Mouse (Mus musculus) ES-Bruce4 (cell line): ENCODE results near the gene Klk1b3. TPM values are rescaled to one million over a fixed set of nuclear protein-coding genes. Genes with fewer than 3 reads are reported as not detected.
"Not testable (repeated sequence)": the region's sequence is repeated elsewhere in the genome, so short reads cannot be mapped to it uniquely, and the experiment has no call there.

Experiments used
- H3K27ac ChIP-seq: 2 replicates; pipeline ENCODE4 v1.5.1; 2012; ENCODE audit warnings: low read length, inconsistent platforms; ENCODE audit not compliant: insufficient read depth
- H3K27me3 ChIP-seq: 2 replicates; pipeline ENCODE4 v1.6.1; 2012; ENCODE audit warnings: mild to moderate bottlenecking, low read length, inconsistent platforms; ENCODE audit not compliant: control insufficient read depth, poor library complexity, insufficient read depth, severe bottlenecking
- H3K36me3 ChIP-seq: 2 replicates; pipeline ENCODE4 v1.6.1; 2012; ENCODE audit warnings: inconsistent platforms, mild to moderate bottlenecking, low read length, moderate library complexity; ENCODE audit not compliant: control insufficient read depth, poor library complexity, insufficient read depth, severe bottlenecking
- H3K4me1 ChIP-seq: one replicate; pipeline ENCODE4 v1.8.1; 2011; ENCODE audit warnings: low read length; ENCODE audit not compliant: control insufficient read depth, insufficient read depth
- H3K4me3 ChIP-seq: 2 replicates; pipeline ENCODE4 v1.5.1; 2011; ENCODE audit warnings: low read depth, mild to moderate bottlenecking, low read length
- H3K9ac ChIP-seq: 2 replicates; pipeline ENCODE4 v1.6.1; 2012; ENCODE audit warnings: low read depth, mild to moderate bottlenecking, inconsistent platforms; ENCODE audit not compliant: poor library complexity, severe bottlenecking
- H3K9me3 ChIP-seq: replicated peaks from 2 replicates; pipeline ENCODE4 v1.6.1; 2012; ENCODE audit warnings: mild to moderate bottlenecking, low read length, inconsistent platforms; ENCODE audit not compliant: control insufficient read depth, poor library complexity, insufficient read depth, severe bottlenecking
- CTCF ChIP-seq: IDR thresholded peaks from one replicate; pipeline ENCODE4 v1.8.1; 2011; ENCODE audit warnings: low read depth, low read length
- EP300 ChIP-seq: IDR thresholded peaks from 2 replicates; pipeline ENCODE4 v1.6.1; 2011; ENCODE audit warnings: low read depth, low read length; ENCODE audit not compliant: insufficient read depth
- POLR2A ChIP-seq: IDR thresholded peaks from one replicate; pipeline ENCODE4 v1.8.1; 2011; ENCODE audit warnings: low read length; ENCODE audit not compliant: insufficient read depth
- polyA plus RNA-seq: library from polyadenylated mRNA; stranded (reverse); fragments of >200 nt; gene quantifications from 2 replicates; pipeline ENCODE4 v1.2.4, GENCODE M21; 2011; ENCODE audit warnings: low read depth; ENCODE audit not compliant: missing spikeins, insufficient read depth, insufficient read length

Gene Klk1b3
- polyA plus RNA-seq, 1 experiment: not detected

DNA sequence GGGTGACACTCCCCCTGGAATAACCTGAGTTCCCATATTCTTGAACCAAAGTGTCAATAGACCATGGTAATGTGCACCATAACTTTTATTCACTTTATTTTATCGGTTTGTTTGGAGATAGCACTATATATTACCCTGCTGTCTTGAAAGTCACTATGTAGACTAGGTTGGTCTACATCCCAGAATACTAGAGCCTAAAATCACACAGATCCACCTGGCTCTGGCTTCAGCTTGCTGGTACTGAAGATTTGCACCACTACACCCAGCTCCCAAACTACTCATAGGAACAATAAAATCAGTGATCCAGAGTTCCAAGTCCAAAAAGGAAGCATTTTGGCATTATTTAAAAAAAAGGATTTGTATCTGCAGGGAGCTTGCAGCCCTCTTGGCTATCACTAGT lies 17.7 kb downstream of the Klk1b3 start, which contains the start of gene Klk1b5:
Klk1b5 (plus strand) TSS at position 301 of the 400 bp plus-strand sequence.
- Histone ChIP-seq H3K9me3 (no peaks in the 10 kb centered on the region), H3K4me3 (no peak within 1 kb of the TSS), H3K36me3 (no peaks in the 10 kb centered on the region), H3K27me3 (no peaks in the 10 kb centered on the region), H3K9ac (no peak within 1 kb of the TSS), H3K4me1 (no peaks in the 10 kb centered on the region), H3K27ac (no peak within 1 kb of the TSS)
- TF ChIP-seq EP300: no peak

- H3K27ac ChIP-seq, H3K4me1 ChIP-seq, H3K9me3 ChIP-seq, H3K9ac ChIP-seq, H3K36me3 ChIP-seq, H3K27me3 ChIP-seq, H3K4me3 ChIP-seq: not testable (repeated sequence)
These were observed 23.6 kb downstream of the Klk1b3 start for GRCm38 (mm10) chr7:44221601-44222000.

DNA sequence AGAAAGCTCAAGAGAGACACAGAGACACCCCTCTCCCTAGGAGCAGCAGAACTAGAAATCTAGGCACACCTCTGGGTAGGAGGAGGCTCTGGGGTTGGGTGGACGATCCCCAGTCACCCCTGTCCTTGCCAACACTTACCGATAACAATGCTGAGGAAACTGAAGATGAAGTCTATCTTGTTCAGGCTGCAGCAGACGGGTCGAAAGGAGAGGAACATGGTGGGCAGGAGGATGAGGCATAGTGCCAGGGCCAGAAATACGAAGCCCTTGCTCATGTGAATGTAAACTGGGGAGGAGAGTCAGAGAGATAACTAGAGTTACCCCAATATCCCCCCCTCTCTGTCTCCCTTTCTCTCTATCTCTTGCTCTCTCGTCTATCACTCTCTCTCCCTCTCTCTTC lies 24.3 kb downstream of the Klk1b3 start:
- H3K9ac ChIP-seq, H3K27ac ChIP-seq, H3K27me3 ChIP-seq, H3K4me1 ChIP-seq, H3K9me3 ChIP-seq, H3K36me3 ChIP-seq, H3K4me3 ChIP-seq: not testable (repeated sequence)

DNA sequence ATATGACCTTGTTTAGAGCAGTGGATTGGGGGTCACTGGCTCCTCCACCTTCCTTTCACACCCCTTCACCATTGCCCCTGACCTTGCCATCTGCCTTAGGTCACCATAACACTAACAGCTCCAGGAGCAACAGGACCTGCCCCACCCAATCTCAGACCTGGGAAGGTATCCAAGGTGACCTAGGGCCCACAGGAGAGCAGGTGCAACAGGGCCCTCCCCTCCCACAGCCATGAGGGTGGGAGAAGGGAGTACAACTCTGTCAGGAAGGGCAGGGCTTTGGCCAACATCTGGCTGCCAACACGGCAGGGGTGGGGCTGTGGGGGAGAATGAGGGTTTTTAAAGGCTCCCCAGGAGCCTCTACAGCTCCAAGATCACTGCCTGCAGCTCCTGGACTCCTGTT lies 27.1 kb downstream of the Klk1b3 start, which contains the start of gene Klk1:
Klk1 (plus strand) TSS at position 285 of the 400 bp plus-strand sequence.
- H3K36me3 ChIP-seq: no peaks in the 10 kb centered on the region

DNA sequence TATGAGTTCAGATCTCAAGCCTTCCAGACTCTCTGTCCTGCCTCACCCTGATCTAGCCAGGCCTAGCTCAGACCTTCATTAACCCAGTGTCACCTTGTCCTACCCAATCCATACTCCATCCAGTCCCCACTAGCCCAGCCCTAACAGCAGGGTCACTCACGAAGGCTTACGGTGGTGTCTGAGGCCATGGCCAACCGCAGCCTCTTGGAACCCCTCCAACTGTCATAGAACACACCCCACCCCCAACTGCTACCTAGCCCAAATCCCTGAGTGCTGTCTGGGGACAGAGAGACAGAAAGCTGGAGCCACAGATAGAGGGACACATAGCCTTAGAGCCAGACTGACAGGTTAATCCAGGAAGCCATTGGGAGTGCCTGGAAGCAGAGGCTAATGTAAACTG lies 37.9 kb downstream of the Klk1b3 start, which contains the start of gene Gm36864:
Gm36864 (plus strand) TSS at position 269 of the 400 bp plus-strand sequence.
- Histone ChIP-seq H3K9ac (no peak within 1 kb of the TSS), H3K27ac (no peak within 1 kb of the TSS), H3K4me3 (no peak within 1 kb of the TSS), H3K27me3 (no peaks in the 10 kb centered on the region), H3K36me3 (no peaks in the 10 kb centered on the region), H3K4me1 (no peaks in the 10 kb centered on the region), H3K9me3 (no peaks in the 10 kb centered on the region)
- TF ChIP-seq CTCF (no peak), EP300 (no peak), POLR2A (no peak)

More for the DNA sequence above, 27.1 kb downstream of the Klk1b3 start, which contains the start of gene Klk1:
- H3K27me3 ChIP-seq: no peaks in the 10 kb centered on the region
- peak; percentile 78; the same call in 1 of the 2 replicates for TF ChIP-seq EP300
- TF ChIP-seq CTCF: no peak
- H3K4me1 ChIP-seq: no peaks in the 10 kb centered on the region
- no peak within 1 kb of the TSS for H3K27ac ChIP-seq
- H3K9ac ChIP-seq: no peak within 1 kb of the TSS
- H3K4me3 ChIP-seq: no peak within 1 kb of the TSS
- H3K9me3 ChIP-seq: no peaks in the 10 kb centered on the region

DNA sequence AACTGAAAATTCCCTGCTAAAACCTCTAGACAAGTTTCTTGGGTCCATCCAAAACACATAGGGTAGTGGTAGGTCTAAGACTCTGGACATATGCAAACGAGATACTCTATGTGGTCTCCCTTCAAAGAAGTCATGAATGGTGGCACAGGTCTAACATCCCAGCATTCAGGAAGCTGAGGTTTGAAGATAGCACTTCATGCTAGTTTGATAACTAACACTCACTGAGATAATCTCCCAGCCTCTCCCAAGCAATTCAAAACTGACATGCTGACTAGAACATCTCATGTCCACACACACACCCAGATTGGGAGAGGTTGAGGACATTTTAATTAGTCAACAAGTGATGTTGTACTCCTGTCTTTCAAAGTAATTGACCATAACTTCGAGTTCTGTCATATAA lies 41.9 kb downstream of the Klk1b3 start:
- Histone ChIP-seq H3K9me3 (no peaks in the 10 kb centered on the region), H3K4me3 (no peak overlapping the region), H3K27ac (no peak overlapping the region), H3K4me1 (no peaks in the 10 kb centered on the region), H3K27me3 (no peaks in the 10 kb centered on the region), H3K36me3 (no peaks in the 10 kb centered on the region), H3K9ac (no peak overlapping the region)
- TF ChIP-seq CTCF (no peak), POLR2A (no peak), EP300 (no peak)

- no peaks in the 10 kb centered on the region for H3K9me3 ChIP-seq
- H3K4me3 ChIP-seq: no peak overlapping the region
- no peak overlapping the region for H3K9ac ChIP-seq
- no peak for TF ChIP-seq POLR2A
- TF ChIP-seq EP300: no peak
- no peak for TF ChIP-seq CTCF
- no peak overlapping the region for H3K27ac ChIP-seq
- no peaks in the 10 kb centered on the region for H3K36me3 ChIP-seq
- no peaks in the 10 kb centered on the region for H3K4me1 ChIP-seq
- no peaks in the 10 kb centered on the region for H3K27me3 ChIP-seq
These were observed 42.7 kb downstream of the Klk1b3 start for GRCm38 (mm10) chr7:44240712-44241111.
